Mouse (Mus musculus): Measurements from ENCODE around the gene Slc5a2. TPM values are rescaled to one million over a fixed set of nuclear protein-coding genes. Genes with fewer than 3 reads are reported as not detected.

The Slc5a2 gene
- total RNA-seq, 2 experiments from 2014 or later, result not detected

DNA sequence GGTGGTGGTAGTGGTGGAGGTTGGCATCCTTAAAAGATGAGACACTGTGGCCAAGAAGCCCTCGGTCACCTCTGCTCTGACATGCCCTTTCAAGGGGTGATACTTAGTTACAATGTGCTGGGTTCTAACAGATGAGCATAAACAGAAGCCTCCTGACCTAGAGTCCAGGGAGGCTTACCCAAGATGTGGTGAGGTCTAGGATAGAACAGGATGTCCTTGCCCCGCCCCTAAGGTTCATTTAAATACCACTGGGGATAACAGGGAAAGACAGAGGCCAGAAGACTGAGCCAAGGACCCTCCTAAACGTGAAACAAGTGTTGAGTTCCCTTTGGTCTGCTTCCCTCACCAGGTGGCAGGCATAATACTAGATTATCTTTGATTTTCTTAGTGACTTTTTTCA lies 31.1 kb downstream of the Slc5a2 start:
- no peak for DNase-seq (ENCODE audit: low spot score in 2 of 2)
- intact Hi-C loops (cut with DNase I), result loop anchor here (2.0 to 5.0 kb wide), 2 partner anchors 48 to 411 kb away; no protein-coding TSS in a partner anchor

- intact Hi-C loops (cut with DNase I), result loop anchor here (2.0 to 5.0 kb wide), 2 partner anchors 48 to 410 kb away; no protein-coding TSS in a partner anchor
- DNase-seq (ENCODE audit: low spot score in 2 of 2), result no peak
Observed at GRCm38 (mm10) chr7:128297291-128297616, 31.8 kb downstream of the Slc5a2 start.

DNA sequence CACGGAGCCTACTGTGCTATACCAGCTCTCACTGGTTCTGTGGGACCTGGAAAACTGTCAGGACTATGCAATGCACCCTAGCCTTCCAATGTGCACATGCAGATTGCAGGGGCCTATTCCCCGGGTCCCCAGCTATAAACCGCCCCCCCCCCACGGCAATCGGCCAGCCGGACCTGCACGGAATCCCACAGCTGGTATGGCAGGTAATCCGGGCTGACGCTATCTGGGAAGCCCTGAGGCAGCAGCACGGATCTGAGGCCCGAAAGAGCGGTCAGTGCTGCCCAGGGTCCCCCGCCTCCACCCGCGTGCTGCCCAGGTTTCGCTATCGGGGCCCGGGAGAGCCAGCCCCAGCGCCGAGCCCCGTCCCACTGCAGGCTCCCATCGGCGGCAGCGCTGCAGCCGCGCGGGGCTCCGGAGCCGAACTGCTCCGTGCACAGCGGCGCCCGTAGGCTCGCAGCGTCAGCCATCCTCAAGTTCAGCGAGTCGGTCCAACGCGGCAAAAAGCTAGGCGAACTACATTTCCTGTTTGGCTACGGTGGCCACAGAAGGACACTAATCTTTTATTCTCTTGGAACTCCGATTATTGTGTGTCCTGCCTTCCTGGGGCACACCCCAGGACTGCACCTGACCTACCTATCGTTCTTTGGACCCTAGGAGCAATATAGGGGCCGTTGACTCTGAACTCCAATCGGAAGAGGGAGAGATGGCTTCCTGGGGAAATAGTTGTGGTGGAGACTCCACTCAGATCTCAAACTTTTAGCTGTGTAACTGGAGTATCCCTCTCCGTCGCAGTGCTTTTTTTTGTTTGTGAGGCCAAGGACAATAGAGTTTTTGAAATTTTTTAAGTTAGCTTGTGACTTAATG lies 32.4 kb downstream of the Slc5a2 start, which contains the start of gene BC017158:
Gene BC017158, minus strand, starts transcription at position 554 of the 864 bp plus-strand sequence.
- intact Hi-C loops (cut with DNase I), result loop anchor here (2.0 to 5.0 kb wide), 2 partner anchors 49 to 409 kb away; no protein-coding TSS in a partner anchor
- DNase-seq (ENCODE audit: low spot score in 2 of 2), result peak; percentile 82 to 84

GRCm38 (mm10) chr7:128298481-128299342 lies 33.3 kb downstream of the Slc5a2 start:
- DNase-seq (ENCODE audit: low spot score in 2 of 2), result peak; percentile 6 to 38
- intact Hi-C loops (cut with DNase I), result loop anchor here (5.0 kb wide), 1 partner anchor 409 kb away; no protein-coding TSS in a partner anchor

GRCm38 (mm10) chr7:128300952-128301351 lies 35.5 kb downstream of the Slc5a2 start:
- intact Hi-C loops (cut with DNase I), result no loop called here
- no peak for DNase-seq (ENCODE audit: low spot score in 2 of 2)

- DNase-seq (ENCODE audit: low spot score in 2 of 2), result no peak
- intact Hi-C loops (cut with DNase I), result no loop called here
Observed at GRCm38 (mm10) chr7:128302151-128302550, 36.7 kb downstream of the Slc5a2 start.

- DNase-seq (ENCODE audit: low spot score in 2 of 2), result no peak
- intact Hi-C loops (cut with DNase I), result no loop called here
Observed at GRCm38 (mm10) chr7:128304198-128304597, 38.7 kb downstream of the Slc5a2 start.

GRCm38 (mm10) chr7:128304907-128305306 lies 39.5 kb downstream of the Slc5a2 start:
- peak in 1 of 2 experiments; percentile 50 for DNase-seq (ENCODE audit: low spot score in 2 of 2)
- intact Hi-C loops (cut with DNase I), result loop anchor here (1.0 to 5.0 kb wide), 2 partner anchors 40 to 387 kb away; no protein-coding TSS in a partner anchor

DNA sequence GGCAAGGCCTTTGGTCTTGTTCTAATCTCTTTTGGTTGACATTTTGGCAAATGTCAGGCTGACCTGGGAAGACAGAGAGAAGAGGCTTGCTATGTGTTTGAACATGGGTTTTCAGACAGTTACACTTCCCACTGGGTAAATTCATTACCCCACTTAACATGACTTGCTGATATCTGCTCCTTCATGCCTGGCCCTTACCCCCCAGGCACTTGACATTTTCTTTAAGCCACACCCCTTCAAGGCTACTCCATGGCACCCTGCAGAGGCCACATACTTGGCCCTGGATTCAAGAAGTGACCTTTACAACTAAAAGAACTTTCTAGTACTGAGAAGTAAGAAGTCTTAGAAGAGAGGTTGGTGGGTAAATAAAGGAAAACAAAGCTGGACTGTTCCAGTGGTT lies 42.4 kb downstream of the Slc5a2 start:
- intact Hi-C loops (cut with DNase I), result loop anchor here (5.0 kb wide), 1 partner anchor 384 kb away; no protein-coding TSS in a partner anchor
- DNase-seq (ENCODE audit: low spot score in 2 of 2), result no peak

DNA sequence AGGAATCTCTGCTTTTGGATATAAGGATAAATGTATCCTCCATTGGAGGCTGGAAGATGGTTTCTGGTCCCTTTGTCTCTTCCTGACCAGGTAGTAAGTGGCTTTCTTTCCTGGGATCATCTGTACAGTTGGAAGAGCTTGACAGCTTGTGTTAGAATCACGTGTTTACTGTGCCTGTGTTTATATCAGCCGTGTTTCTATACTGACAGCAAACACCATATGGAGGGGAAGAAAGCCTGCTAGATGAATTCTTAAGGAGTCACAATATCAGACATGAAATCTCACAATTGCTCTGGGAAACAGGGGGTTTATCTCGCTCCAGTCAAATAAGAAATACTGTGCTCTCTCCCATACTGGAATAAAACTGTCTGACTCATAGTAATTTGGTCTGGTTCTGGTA lies 43.8 kb downstream of the Slc5a2 start:
- DNase-seq (ENCODE audit: low spot score in 2 of 2), result peak in 1 of 2 experiments; percentile 18
- intact Hi-C loops (cut with DNase I), result loop anchor here (5.0 kb wide), 1 partner anchor 383 kb away; no protein-coding TSS in a partner anchor

DNA sequence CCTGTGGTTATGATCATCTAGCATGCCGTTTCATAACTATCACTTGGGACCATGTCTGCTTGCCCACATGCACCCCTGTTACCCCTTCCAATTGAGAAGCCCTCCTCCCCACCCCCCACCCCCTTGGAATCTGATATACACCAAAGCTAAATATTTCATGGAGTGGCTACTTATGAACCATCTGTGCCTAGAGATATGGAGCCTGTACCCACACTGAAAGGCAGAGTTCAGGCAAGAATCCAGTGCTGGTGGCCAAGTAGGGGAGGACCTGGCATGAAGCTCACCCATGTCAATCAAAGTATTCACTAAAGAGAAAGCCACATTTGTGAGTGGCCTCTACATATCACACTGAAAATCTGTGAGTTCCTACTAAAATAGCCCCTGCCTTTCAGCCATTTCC lies 44.3 kb downstream of the Slc5a2 start:
- intact Hi-C loops (cut with DNase I), result loop anchor here (5.0 kb wide), 1 partner anchor 383 kb away; no protein-coding TSS in a partner anchor
- DNase-seq (ENCODE audit: low spot score in 2 of 2), result no peak

DNA sequence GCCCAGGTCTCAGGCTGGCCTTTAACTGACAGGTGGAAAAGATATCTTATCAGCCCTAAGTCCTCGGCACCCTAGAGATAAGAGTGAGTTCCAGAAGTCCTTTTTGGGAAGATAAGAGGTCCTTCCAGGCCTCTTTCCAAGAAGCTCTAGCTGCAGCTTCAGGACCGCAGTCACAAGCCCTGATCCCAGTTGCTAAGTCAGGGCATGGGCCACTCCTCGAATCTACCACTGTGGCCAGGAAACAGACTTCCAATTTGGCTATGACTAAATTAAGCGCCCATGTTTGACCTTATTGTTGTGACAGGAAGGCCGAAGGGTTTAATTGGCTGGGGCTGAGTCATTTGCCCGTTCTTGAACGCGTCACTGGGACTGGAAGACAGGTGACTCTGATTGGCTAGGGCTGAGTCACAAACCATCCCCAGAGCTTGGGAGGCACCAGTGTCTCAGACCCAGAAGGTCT lies 44.8 kb downstream of the Slc5a2 start:
- intact Hi-C loops (cut with DNase I), result no loop called here
- DNase-seq (ENCODE audit: low spot score in 2 of 2), result no peak

DNA sequence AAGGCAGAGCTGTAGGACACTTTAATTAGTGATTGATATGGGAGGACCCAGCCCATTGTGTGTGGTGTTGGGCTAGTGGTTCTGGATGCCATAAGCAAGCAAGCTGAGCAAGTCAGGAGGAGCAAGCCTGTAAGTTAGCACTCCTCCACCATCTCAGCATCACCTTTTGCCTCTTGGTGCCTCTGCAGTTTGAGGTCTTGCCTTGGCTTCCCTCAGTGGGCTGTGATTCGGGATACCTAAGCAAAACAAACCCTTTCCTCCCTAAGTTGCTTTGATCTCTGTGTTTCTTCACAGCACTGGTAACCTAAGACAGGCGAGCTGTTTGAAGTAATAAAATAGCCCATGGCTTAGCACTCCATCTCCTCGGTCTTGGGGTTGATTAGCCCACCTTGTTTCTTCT lies 45.8 kb downstream of the Slc5a2 start:
- DNase-seq (ENCODE audit: low spot score in 2 of 2), result no peak
- intact Hi-C loops (cut with DNase I), result no loop called here

- DNase-seq (ENCODE audit: low spot score in 2 of 2), result no peak
- intact Hi-C loops (cut with DNase I), result no loop called here
Observed at GRCm38 (mm10) chr7:128311811-128312210, 46.4 kb downstream of the Slc5a2 start.

- intact Hi-C loops (cut with DNase I), result no loop called here
- no peak for DNase-seq (ENCODE audit: low spot score in 2 of 2)
Observed at GRCm38 (mm10) chr7:128312375-128313059, 47.1 kb downstream of the Slc5a2 start.

- no peak for DNase-seq (ENCODE audit: low spot score in 2 of 2)
- intact Hi-C loops (cut with DNase I), result no loop called here
Observed at GRCm38 (mm10) chr7:128313601-128314000, 48.1 kb downstream of the Slc5a2 start.

- no peak for DNase-seq (ENCODE audit: low spot score in 2 of 2)
- intact Hi-C loops (cut with DNase I), result no loop called here
Observed at GRCm38 (mm10) chr7:128314491-128314890, 49.0 kb downstream of the Slc5a2 start.

GRCm38 (mm10) chr7:128317011-128317410 lies 51.6 kb downstream of the Slc5a2 start:
- no peak for DNase-seq (ENCODE audit: low spot score in 2 of 2)
- intact Hi-C loops (cut with DNase I), result no loop called here

GRCm38 (mm10) chr7:128319140-128319539 lies 53.7 kb downstream of the Slc5a2 start:
- no peak for DNase-seq (ENCODE audit: low spot score in 2 of 2)
- intact Hi-C loops (cut with DNase I), result no loop called here
